Mouse (Mus musculus) monocyte, adult 2 months (primary cell): ENCODE results near the gene Mtch1.
"Not testable (repeated sequence)": the region's sequence is repeated elsewhere in the genome, so short reads cannot be mapped to it uniquely, and the experiment has no call there.

Source experiments
- DNase-seq, 2 experiments: peaks; one replicate each; pipeline ENCODE4 v3.0.0; 2022; ENCODE audit warnings: low spot score in 2 of 2, low read depth in 1 of 2

The Mtch1 gene

DNA sequence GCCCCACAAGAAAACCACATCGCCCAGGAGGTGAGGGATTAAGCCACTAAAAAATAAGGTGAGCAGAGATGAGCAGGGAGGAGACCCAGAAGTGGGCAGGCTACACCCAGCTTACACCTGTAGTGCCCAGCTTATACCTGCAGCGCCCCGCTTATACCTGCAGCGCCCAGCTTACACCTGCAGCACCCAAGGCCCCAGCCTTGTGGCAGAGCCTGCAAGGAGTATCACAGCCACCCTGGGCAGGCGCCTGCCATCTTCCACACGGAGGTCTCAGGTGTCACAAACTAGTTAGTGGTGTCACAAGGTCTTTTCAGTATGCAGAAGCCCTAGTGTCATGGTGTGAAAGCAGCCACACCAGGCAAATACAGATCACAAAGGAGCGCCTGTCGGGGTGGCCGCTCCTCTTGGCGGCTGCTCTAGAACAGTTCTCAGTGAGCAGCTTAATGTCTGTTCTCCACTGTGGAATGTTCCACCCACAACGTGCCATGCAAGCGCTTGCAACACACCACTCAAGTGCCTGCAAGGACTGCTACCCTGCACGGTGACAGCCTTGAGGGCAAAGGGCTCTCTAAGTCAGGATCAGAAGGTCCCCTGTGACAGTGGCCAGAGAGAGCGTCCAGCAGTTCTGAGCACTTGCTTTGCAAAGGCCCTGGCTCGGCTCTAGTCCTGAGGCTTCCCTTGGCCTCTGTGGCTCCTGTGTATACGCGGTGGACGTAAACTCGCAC, 11.3 kb downstream of the Mtch1 start:
- DNase-seq: no peak

DNA sequence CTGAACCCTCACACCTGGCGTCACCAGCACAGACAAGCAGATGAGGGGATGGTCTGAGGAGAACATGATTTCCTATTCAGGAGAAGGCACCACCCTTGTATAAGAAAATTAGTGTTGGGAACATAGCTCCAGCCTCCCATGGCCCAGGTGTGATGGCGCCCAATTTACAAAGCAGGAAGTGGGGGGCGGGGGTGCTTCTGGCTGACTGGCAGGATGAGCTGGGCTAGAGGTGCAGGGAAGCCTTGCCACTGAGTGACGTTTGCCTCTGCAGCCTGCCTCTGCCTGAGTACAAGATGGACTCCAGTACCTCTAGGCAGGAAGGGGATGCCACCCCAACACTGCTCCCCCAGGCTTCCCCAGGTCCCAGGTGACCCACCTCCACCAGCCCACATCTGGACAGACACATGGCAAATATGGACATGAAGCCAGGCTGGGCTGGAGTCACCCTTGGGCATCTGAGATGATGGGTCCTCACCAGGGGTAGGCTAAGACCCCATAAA, 15.5 kb downstream of the Mtch1 start:
- DNase-seq: no peak

DNA sequence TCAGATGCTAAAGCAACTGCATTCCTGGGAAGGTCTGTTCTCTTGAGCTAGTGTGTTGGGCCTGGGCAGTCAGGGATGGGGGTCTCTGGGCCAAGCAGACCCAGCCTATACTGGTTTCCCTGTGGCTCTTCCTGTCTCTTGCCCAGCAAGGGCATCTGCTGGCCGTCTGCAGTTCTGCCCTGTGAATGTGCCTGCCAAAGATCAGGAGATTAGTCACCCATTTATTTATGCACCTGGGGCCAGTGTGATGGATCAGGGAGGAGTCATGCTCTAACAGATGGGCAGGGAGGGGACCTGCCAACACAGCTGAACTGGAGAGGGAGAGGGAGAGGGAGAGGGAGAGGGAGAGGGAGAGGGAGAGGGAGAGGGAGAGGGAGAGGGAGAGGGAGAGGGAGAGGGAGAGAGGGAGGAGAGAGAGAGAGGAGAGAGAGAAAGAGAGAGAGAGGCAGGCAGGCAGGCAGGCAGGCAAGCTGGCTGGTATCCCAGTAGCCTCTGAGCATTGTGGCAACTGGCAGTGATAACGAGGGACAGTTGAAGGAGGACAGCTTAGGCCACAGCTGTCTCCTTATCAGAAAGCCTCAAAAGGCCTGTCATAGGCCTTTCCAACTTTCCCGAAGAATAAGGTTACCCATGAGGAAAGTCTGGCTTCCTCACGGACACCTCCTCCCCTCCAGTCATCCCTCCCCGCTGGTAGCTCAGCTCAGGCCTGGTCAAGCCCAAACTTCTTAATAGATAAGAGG, 16.9 kb downstream of the Mtch1 start:
- DNase-seq: no peak

DNA sequence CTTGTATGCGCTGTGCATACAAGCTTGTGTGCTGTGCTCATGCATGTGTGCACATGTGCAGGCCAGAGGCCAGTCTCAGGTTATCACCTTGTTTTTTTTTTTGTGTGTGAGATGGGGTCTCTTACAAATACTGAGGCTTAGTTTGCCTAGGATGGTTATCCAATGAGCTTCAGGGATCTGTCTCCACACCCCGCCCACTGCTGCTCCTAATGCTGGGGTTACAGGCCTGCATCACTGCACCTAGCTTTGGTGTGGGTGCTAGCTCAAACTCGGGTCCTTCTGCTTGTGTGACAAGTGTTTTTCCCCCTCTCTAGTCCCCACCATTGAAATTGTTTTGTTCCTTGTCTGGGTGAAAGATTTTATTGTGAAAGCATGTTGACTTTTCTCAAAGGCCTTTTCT, 17.5 kb downstream of the Mtch1 start:
- DNase-seq: no peak

DNA sequence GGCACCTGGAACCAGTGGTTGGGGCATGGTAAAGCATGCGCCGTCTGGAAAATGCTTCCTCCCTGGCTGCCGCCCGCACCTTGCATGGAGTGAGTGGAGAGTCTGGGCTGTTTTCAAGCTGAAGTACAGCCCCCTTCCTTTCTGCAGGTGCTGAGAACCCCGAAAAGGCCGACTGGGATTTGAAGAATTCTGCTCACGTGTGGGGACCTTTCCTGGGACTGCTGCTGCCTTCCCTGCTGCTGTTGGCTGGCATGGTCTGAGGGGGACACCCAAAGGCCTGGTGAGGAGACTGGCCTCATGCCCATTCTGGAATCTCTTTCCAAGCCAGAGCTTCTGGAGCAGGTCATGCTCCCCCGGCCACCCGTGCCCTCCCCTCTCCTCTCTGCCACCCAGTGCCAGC, 20.0 kb downstream of the Mtch1 start:
- no peak for DNase-seq

DNA sequence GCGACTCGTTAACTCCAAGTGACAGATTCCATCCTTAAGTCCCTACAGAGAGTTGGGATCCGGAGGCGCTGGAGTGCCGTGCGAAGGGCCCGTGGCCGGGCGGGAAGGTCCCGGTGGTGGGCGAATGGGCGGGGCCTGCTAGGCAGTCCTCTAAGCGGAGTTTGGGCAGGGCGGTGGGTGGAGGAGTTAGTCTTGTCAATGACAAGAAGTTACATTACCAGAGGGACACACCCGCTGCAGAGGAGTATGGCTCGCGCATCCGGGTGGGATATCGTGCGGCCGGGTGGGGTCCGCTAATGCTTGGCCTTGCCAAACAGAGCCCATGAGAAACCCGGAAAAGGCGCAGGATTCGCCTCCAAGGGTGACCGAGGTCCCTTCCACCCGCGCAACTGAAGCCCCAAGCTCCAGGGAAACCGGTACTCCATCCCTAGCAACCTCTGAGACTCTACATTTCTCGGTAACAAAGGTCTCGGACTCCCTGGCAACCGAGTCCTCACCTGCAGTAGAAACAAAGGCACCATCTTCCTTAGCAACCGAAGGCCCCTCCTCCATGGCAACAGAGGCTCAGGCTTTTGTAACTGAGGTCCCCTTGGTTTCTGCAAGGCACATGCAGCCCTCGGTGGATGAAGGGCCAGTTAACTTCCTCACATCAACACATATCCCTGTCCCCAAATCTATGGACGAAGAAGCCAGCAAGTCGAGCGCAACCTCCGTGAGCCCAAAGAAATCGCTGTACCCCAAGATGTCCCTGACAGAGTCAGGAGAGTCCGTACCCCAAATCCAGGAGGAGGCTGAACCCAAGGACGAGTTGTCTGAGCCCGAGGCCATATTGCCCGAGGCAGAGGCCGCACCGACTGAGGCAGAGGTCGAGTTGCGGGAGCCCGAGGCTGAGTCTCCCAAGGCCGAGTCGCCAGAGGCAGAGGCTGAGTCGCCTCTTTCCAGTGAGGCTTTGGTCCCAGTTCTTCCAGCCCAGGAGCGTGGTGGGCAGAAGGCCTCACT, 20.9 kb downstream of the Mtch1 start:
- DNase-seq: no peak

DNA sequence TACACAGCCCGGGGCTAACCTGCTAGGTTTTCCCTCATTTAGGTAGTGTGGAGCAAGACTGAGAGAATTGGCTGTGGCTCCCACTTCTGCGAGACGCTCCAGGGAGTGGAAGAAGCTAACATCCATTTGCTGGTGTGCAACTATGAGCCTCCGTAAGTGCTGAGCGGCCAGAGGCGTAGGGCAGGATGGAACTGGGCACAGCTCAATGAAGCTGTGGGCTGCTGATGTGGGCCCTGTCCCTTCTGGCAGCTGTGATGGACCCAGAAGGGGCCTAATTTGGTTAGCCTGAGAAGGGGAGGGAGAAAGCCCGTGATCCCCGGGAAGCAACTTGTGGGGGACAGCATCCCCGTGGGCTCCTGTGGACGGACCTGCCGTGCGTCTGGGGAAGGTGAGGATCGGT, 21.9 kb downstream of the Mtch1 start:
- no peak for DNase-seq

DNA sequence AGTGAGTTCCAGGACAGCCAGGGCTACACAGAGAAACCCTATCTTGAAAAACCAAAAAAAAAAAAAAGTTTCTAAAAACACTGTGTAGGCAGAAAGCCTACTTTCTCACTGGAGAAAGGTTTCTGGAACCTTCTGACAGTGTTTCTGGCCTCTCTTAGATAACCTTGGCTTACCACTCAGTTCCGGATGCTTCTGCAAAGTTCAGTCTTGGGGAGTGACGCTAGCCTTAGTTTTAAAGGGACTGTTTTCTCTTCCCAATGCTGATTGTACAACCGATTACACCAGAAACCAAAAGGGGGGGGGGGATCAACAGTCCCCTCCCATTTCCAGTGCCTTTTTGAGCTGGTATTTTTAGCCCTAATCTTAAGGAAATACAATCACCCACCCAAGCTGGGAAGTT, 24.1 kb downstream of the Mtch1 start:
- DNase-seq: no peak

DNA sequence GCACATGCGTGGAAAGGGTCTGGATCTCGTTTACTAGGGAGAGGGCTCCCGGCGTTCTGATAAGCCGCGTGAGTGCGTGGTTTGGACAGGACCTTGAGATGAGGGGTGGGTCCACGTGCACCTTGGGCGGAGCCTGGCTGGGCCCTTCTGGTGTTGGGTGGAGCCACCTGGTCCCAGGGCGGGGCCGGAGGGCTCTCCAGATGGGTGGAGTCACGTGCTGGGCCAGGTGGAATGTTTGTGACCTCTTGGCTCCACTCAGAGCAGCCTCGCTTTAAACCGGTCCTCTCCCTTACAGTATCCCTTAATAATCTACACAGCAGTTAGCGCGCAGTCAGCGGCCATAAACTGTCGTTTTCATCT, 25.2 kb downstream of the Mtch1 start:
- DNase-seq: no peak

DNA sequence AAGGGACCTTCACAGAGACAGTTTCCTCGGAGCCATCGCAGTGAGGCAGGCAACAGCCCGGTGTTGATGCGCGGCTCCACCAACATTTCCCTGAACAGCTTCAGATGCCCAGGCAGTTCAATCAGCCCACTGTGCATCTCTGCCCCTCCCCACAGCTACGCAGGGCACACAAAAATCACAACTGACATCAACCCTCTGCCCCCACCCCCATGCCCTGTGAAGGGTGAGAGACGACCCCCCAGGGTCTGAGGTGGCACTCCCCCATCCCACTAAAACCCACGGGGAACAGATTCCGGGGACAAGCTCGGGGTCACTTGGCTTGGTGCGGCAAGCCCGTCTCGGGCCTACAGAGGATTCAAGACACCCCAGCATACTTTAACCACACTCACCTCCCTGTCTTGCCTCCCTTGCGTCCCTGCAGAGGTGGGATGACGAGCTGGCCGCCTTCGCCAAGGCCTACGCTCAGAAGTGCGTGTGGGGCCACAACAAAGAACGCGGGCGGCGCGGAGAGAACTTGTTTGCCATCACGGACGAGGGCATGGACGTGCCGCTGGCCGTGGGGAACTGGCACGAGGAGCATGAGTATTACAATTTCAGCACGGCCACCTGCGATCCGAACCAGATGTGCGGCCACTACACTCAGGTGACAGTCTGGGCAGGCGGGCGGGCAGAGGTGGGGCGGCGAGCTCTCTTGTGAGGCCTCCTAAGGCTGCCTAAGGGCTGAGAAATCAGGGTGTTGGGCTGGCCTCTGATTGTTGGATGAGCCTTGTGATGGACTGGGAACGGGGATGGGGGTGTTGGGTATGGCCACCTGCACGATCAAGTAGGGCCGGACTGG, 25.8 kb downstream of the Mtch1 start:
- DNase-seq: no peak

DNA sequence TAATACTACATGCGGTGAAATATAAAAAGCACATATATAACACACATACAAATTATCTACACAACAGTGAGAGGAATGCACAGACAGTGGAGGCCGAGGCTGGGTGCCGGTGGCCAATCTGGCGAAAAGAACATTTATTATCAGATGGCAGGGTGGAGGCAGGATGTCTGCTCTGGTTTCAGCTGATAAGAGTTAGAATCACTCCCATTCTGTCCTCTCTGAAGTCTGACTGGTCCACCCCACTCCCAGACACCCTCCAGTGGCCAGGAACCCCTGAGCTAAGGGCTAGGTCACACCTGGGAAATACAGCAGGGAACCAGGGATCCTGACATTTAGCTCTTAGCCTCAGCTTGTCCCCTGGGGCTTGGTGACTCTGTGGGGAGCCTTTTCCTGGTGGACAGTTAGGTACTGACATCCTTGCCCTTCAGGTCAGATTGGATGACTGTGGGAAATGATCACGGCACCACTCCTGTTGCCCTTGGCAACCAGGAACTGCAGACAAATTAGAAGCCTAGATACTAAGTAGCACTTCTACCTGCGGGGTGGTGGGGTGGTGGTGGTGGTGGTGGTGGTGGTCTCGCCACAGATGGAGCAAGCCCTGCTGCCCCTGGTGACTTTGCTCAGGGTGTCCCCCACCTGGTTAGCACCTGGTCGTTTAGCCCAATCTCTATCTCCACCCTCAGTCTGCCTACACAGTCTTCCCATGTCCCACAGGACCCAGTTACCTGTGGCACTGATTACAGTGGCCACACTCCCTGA, 27.7 kb downstream of the Mtch1 start:
- no peak for DNase-seq

DNA sequence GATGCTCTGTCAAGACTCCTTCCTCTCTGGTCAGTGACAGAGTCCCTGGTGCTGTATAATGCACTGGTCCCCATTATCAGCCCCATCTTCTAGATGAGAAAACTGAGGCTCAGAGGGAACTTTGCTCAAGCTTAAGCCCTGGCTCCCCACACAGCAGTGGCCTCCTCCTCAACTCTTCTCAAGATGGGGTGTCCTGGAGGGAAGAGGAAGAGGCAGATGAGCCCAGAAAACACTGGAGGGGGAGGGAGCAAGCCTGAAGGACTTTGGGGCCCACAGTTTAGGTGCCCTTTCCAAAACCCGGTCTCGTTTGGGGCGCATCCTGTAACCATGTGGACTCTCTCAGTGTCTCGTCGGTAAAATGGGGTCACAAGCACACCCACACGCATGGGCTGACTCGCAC, 28.3 kb downstream of the Mtch1 start:
- DNase-seq: no peak

DNA sequence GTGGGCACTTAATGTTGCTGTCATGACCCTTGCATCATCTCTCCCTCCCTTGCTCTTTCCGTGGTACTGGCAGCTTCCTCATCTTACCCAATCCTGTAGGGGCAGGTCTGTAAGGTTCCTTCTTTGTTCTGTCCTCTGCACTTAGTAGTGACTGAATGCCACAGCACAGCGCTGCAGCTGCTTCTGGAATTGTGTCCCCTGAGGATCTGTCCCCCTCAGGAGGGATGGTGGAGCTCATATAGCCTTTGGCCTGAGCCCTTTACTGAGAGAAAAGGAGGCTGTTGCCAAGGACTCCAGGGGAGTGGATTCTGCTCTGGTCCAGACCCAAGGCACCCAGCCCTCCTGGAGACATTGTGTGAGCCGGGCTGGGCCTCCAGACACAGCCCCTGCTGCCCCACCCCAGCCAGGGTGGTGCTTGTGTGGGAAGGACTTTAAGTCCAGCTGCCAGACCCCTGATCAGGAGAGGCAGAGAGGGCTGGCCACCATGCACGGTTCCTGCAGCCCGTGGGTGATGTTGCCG, 28.9 kb downstream of the Mtch1 start:
- peak; percentile 41 to 42 for DNase-seq

DNA sequence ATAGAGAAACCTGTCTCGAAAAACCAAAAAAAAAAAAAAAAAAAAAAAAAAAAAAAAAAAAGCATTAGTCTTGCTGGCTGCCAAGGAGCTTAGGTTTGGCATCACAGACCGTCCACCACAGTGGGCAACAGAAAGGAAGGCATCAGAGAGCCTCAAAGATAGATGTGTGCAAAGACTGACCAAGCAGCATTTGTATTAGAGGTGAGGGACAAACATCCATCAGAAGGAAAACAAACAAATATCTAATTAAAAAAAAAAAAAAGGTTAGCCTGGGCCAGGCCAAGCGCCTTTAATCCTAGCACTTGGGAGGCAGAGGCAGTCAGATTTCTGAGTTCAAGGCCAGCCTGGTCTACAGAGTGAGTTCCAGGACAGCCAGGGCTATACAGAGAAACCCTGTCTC, 30.4 kb downstream of the Mtch1 start, which contains the start of gene Pi16:
TSS of gene Pi16 (plus strand) at position 301 of the 400 bp plus-strand sequence.
- not testable (repeated sequence) for DNase-seq

DNA sequence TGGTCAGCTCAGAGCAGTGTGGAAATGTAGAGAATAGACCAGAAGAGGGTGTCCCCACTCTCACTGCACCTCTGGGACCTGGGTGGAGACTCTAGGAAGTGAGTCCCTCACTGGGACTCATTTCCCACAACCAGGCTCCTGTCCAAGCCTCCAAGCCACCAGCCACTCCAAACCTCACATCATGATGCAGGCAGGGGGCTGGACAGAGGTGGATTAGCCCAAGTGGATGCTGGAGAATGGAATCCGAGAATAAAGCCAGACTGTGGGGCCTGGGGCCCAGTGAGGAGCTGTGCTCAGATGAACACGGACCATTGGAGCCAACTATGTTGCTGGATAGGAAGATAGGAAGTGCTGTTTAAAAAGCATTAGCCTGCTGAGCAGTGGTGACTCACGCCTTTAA, 30.8 kb downstream of the Mtch1 start:
- DNase-seq: no peak

DNA sequence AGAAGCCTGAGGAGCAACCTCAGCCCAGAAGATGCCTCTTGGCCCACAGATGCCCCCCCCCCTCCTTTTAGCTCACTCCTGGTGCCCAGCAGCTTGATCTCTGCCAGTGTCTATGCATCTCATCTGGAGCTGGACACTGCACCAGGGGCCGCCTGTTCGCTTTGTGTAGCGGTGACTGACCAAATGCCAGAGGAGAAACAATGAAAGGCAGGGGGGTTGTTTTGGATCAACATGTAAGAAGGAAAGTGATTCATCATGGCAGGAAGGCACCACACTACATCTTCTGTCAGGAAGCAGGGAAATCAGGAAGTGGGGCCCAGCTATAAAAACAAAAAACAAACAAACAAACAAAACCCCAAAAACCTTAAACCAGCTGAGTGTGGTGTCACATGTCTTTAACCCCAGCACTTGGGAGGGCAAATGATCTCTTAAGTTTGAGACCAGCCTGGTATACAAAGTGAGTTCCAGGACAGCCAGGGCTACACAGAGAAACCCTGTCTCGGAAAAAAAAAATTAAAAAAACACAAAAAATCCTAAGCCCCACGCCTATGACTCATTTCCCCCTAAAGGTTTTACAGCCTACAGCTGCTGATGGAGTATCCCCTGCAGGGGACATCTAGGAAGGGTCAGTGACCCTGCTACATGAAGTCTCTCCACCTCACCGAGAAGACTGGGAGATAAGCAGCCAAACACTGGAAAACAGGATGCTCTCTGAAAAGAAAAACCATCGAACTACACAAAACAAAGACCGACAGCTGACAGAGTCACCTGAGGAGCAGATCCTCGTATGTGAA, 31.9 kb downstream of the Mtch1 start:
- no peak for DNase-seq

DNA sequence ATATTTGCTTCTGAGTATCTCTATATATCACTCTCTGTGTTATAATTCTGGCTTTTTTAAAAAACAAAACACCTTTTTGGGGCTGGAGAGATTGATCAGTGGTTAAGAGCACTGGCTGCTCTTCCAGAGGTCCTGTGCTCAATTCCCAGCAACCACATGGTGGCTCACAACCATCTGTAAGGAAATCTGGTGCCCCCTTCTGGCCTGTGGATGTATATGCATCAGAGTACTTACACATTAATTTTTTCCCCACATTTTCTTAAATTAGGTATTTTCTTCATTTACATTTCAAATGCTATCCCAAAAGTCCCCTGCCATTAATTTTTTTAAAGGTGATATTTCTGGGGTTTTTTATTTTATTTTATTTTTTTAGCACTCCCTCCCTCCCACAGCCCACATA, 34.4 kb downstream of the Mtch1 start:
- DNase-seq: no peak

DNA sequence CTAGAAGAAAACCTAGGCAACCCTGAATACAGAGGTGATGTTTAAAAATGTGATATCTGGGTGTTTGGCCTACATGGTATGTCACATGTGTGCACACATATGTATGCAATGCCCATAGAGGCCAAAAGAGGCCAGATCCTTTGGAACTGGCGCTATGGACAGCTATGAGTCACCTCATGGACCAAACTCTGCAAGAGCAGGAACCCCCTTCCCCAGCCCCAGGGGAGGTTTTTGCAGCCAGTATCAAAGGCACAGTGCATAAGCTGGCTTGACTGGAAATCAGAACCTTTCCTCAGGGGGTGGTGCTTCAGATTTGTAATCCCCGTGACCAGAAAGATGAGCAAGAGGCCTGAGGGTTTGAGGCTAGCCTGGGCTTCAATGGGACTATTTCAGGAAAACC, 35.7 kb downstream of the Mtch1 start:
- DNase-seq: no peak

DNA sequence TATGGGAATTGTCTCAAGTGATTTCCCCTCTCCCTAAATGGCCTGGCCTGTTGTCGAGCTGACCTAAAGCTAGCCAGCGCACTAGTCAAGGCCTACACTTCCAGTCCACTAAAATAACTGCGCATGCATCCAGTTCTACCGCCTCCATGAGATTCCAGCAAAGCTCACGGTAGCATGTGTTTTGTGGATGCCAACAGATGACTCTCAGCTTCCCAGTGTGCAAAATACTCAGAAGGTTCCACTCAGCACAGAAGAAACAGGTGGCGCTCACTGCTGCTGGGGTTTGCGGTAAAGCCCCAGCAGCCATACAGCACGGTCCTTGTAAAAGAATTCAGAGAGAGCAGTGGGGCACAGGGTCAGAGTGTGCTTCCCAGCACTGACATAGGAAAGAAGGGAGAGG, 36.1 kb downstream of the Mtch1 start:
- DNase-seq: no peak
